Mouse (Mus musculus) heart, adult 10 weeks (tissue): ENCODE data around the gene Tgm6. TPM values are rescaled to one million over a fixed set of nuclear protein-coding genes. Genes with fewer than 3 reads are reported as not detected.

Experiments
- polyA plus RNA-seq: library from polyadenylated mRNA; stranded (reverse); fragments of 350-450 nt; fragmentation: Illumina TruSeq; extraction: RNeasy Lipid Tissue Mini Kit (QIAGEN cat#74804); gene quantifications from one replicate; pipeline ENCODE4 v1.2.3, GENCODE M21; 2014; ENCODE audit warnings: low read depth, low replicate concordance

Gene Tgm6
- not detected for polyA plus RNA-seq

DNA sequence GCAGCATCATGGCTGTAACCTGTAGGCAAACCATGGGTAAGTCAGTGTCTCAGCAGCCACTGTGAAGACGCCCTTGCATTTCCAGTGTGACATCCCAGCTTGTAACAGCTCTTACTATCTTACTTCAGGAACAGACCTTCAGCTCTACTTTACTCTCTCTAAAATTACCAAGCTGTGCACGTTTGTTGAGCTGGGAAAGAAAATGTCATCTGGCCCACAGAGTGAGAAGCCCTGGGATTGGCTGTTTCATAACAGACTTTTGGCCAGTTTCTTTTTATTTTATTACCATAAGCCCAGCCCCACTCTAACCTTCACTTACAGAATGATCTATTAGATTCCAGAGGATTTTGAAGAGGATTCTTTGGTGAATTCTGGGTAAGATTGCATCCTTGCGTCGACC, at the start of gene Tgm6:
Tgm6 (plus strand) TSS at position 301 of the 400 bp plus-strand sequence.

DNA sequence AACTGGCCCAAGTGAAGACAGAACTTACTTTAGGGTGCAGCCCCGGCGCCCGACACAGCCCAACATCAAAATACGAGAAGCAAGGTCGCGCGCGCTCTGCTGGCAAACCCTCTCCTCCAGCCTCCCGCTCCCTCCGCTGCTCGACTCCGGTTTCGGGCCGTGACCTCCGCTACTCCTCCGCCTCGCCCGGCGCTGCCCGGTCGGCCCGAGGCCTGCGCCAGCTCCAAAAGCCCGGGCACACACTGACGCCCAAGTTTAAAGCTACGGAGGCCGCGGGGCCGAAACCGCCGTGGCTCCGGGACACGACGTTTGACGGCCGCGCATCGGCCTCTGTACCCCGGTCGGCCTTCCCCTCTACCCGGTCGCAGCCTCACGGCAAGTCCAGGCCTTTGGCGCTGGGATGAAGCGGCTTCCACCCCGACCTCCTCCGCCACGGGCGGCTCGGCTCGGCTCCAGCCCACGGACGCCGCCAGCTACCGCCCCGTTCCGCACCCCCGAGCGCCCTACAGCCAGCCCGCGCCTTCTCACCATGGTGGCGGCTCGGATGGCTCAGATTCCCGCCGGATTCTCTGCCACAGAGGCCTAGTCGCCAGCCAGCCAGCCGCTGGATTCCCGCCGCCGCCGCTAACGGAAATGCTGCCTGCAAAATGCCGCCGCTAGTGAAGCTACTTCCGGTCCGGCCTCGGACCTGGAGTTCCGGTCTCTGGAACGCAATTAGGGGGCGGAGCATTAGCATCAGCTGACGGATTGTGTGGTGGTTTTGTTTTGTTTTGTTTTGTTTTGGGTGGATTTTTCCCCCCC, 66.7 kb downstream of the Tgm6 start, which contains the start of gene Snrpb:
Snrpb (minus strand) TSS at position 698 of the 801 bp plus-strand sequence.

DNA sequence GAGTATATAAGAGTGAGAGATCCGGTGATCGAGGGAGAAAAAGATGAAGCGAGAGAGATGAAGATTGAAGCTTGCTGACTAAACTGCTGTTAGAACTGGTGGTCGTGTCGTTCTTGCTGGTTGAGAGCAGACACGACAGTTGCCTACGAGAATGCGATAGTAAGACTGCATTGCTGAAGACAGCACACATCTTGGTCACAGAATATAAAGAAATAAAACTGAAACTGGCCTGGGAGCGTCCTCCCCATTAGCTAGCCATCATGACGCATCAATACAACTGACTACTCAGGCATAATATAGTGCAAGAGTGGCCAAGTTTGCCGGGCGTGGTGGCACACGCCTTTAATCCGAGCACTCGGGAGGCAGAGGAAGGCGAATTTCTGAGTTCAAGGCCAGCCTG, 82.7 kb downstream of the Tgm6 start, which contains the start of gene Tmc2:
Tmc2 (plus strand) TSS at position 301 of the 400 bp plus-strand sequence.

Other genes with a start within 250 kb of the Tgm6 start
- gene Tgm3, start 100.1 kb upstream of the Tgm6 start, polyA plus RNA-seq, result not detected
- gene Snrpb, start 67.0 kb downstream of the Tgm6 start, polyA plus RNA-seq, result 141 TPM
- gene Tmc2, start 82.8 kb downstream of the Tgm6 start, polyA plus RNA-seq, result not detected
- gene Nop56, start 162.0 kb downstream of the Tgm6 start, polyA plus RNA-seq, result 47.6 TPM
- 950 TPM for gene Idh3b, start 172.1 kb downstream of the Tgm6 start, polyA plus RNA-seq
- gene Ebf4, start 182.8 kb downstream of the Tgm6 start, polyA plus RNA-seq, result 0.73 TPM